Mouse (Mus musculus): ENCODE data around the gene Pgrmc1. TPM values are rescaled to one million over a fixed set of nuclear protein-coding genes. Genes with fewer than 3 reads are reported as not detected.
"Not testable (repeated sequence)": the region's sequence is repeated elsewhere in the genome, so short reads cannot be mapped to it uniquely, and the experiment has no call there.

The Pgrmc1 gene
- polyA plus RNA-seq, 1 experiment: 25.6 TPM

GRCm38 (mm10) chrX:36591120-36591519 is 6.9 kb upstream of the Pgrmc1 start:
- 67% methylated on average over 1 of the region's 1 CpGs for WGBS

GRCm38 (mm10) chrX:36591539-36591938 is 6.5 kb upstream of the Pgrmc1 start:
- H3K36me3 ChIP-seq (ENCODE audit: control insufficient read depth, insufficient read depth, low read length): no peaks in the 10 kb centered on the region
- H3K4me1 ChIP-seq (ENCODE audit: control insufficient read depth, insufficient read depth, insufficient read length): no peaks in the 10 kb centered on the region
- no peak overlapping the region for H3K4me3 ChIP-seq (ENCODE audit: extremely low read depth, insufficient read depth, insufficient read length)
- DNase-seq (ENCODE audit: low read depth in 1 of 2, low spot score in 2 of 2): no peak
- no peak for TF ChIP-seq CTCF (IDR thresholded peaks at IDR 0.05; ENCODE audit: extremely low read depth, insufficient read depth, insufficient read length, insufficient replicate concordance)
- TF ChIP-seq POLR2A (IDR thresholded peaks at IDR 0.05; ENCODE audit: low read depth, low read length): no peak
- WGBS: 72% methylated on average over 4 of the region's 4 CpGs
- no peak overlapping the region for H3K27ac ChIP-seq (ENCODE audit: insufficient read depth, low read length)
- H3K27me3 ChIP-seq (ENCODE audit: control insufficient read depth, insufficient read depth, low read length): no peaks in the 10 kb centered on the region

More at GRCm38 (mm10) chrX:36591120-36591519, 6.9 kb upstream of the Pgrmc1 start:
- H3K36me3 ChIP-seq (ENCODE audit: control insufficient read depth, insufficient read depth, low read length): no peaks in the 10 kb centered on the region
- no peaks in the 10 kb centered on the region for H3K4me1 ChIP-seq (ENCODE audit: control insufficient read depth, insufficient read depth, insufficient read length)
- H3K4me3 ChIP-seq (ENCODE audit: extremely low read depth, insufficient read depth, insufficient read length): no peak overlapping the region
- TF ChIP-seq CTCF (IDR thresholded peaks at IDR 0.05; ENCODE audit: extremely low read depth, insufficient read depth, insufficient read length, insufficient replicate concordance) (no peak), POLR2A (IDR thresholded peaks at IDR 0.05; ENCODE audit: low read depth, low read length) (no peak)
- H3K27ac ChIP-seq (ENCODE audit: insufficient read depth, low read length): no peak overlapping the region
- no peaks in the 10 kb centered on the region for H3K27me3 ChIP-seq (ENCODE audit: control insufficient read depth, insufficient read depth, low read length)
- no peak for DNase-seq (ENCODE audit: low read depth in 1 of 2, low spot score in 2 of 2)

- 83% methylated on average over 3 of the region's 3 CpGs for WGBS
Measured at GRCm38 (mm10) chrX:36595247-36595646, 2.8 kb upstream of the Pgrmc1 start.

GRCm38 (mm10) chrX:36596483-36597120 is 1.4 kb upstream of the Pgrmc1 start:
- WGBS: 82% methylated on average over 5 of the region's 5 CpGs
- H3K4me3 ChIP-seq (ENCODE audit: extremely low read depth, insufficient read depth, insufficient read length): not testable (repeated sequence)

More at GRCm38 (mm10) chrX:36595247-36595646, 2.8 kb upstream of the Pgrmc1 start:
- no peak for DNase-seq (ENCODE audit: low read depth in 1 of 2, low spot score in 2 of 2)
- Histone ChIP-seq H3K27me3 (ENCODE audit: control insufficient read depth, insufficient read depth, low read length) (no peaks in the 10 kb centered on the region), H3K4me1 (ENCODE audit: control insufficient read depth, insufficient read depth, insufficient read length) (peaks cover 3% of the 10 kb centered on the region; the same call in 1 of the 2 replicates), H3K4me3 (ENCODE audit: extremely low read depth, insufficient read depth, insufficient read length) (no peak overlapping the region), H3K27ac (ENCODE audit: insufficient read depth, low read length) (no peak overlapping the region), H3K36me3 (ENCODE audit: control insufficient read depth, insufficient read depth, low read length) (no peaks in the 10 kb centered on the region)
- TF ChIP-seq CTCF (IDR thresholded peaks at IDR 0.05; ENCODE audit: extremely low read depth, insufficient read depth, insufficient read length, insufficient replicate concordance) (no peak), POLR2A (IDR thresholded peaks at IDR 0.05; ENCODE audit: low read depth, low read length) (no peak)

GRCm38 (mm10) chrX:36598390-36598810 is 394 bp downstream of the Pgrmc1 start:
- H3K27ac ChIP-seq (ENCODE audit: insufficient read depth, low read length): peak overlapping the region; percentile 95
- WGBS: 28% methylated on average over 40 of the region's 41 CpGs

More at GRCm38 (mm10) chrX:36596483-36597120, 1.4 kb upstream of the Pgrmc1 start:
- H3K36me3 ChIP-seq (ENCODE audit: control insufficient read depth, insufficient read depth, low read length); H3K27ac ChIP-seq (ENCODE audit: insufficient read depth, low read length); DNase-seq (ENCODE audit: low read depth in 1 of 2, low spot score in 2 of 2); H3K27me3 ChIP-seq (ENCODE audit: control insufficient read depth, insufficient read depth, low read length); H3K4me1 ChIP-seq (ENCODE audit: control insufficient read depth, insufficient read depth, insufficient read length): not testable (repeated sequence)

GRCm38 (mm10) chrX:36598861-36599344 is 897 bp downstream of the Pgrmc1 start:
- Histone ChIP-seq H3K36me3 (ENCODE audit: control insufficient read depth, insufficient read depth, low read length) (0 out of 2 replicates have a peak, but pooled peaks cover under 1% of the 10 kb centered on the region), H3K4me3 (ENCODE audit: extremely low read depth, insufficient read depth, insufficient read length) (peak overlapping the region; percentile 89), H3K27ac (ENCODE audit: insufficient read depth, low read length) (no peak overlapping the region), H3K4me1 (ENCODE audit: control insufficient read depth, insufficient read depth, insufficient read length) (peaks cover 3% of the 10 kb centered on the region; the same call in 1 of the 2 replicates), H3K27me3 (ENCODE audit: control insufficient read depth, insufficient read depth, low read length) (no peaks in the 10 kb centered on the region)
- 35% methylated on average over 14 of the region's 14 CpGs for WGBS
- TF ChIP-seq POLR2A (IDR thresholded peaks at IDR 0.05; ENCODE audit: low read depth, low read length): no peak
- TF ChIP-seq CTCF (IDR thresholded peaks at IDR 0.05; ENCODE audit: extremely low read depth, insufficient read depth, insufficient read length, insufficient replicate concordance): no peak
- DNase-seq (ENCODE audit: low read depth in 1 of 2, low spot score in 2 of 2): no peak

More at GRCm38 (mm10) chrX:36598390-36598810, 394 bp downstream of the Pgrmc1 start:
- Histone ChIP-seq H3K4me3 (ENCODE audit: extremely low read depth, insufficient read depth, insufficient read length) (peak overlapping the region; percentile 89), H3K4me1 (ENCODE audit: control insufficient read depth, insufficient read depth, insufficient read length) (peaks cover 3% of the 10 kb centered on the region; the same call in 1 of the 2 replicates), H3K27me3 (ENCODE audit: control insufficient read depth, insufficient read depth, low read length) (no peaks in the 10 kb centered on the region), H3K36me3 (ENCODE audit: control insufficient read depth, insufficient read depth, low read length) (no peaks in the 10 kb centered on the region)
- no peak for TF ChIP-seq POLR2A (IDR thresholded peaks at IDR 0.05; ENCODE audit: low read depth, low read length)
- TF ChIP-seq CTCF (IDR thresholded peaks at IDR 0.05; ENCODE audit: extremely low read depth, insufficient read depth, insufficient read length, insufficient replicate concordance): no peak
- DNase-seq (ENCODE audit: low read depth in 1 of 2, low spot score in 2 of 2): no peak

GRCm38 (mm10) chrX:36599656-36600055 is 1.6 kb downstream of the Pgrmc1 start:
- 63% methylated on average over 3 of the region's 3 CpGs for WGBS

More at GRCm38 (mm10) chrX:36599656-36600055, 1.6 kb downstream of the Pgrmc1 start:
- peaks cover 3% of the 10 kb centered on the region; the same call in 1 of the 2 replicates for H3K4me1 ChIP-seq (ENCODE audit: control insufficient read depth, insufficient read depth, insufficient read length)
- no peaks in the 10 kb centered on the region for H3K27me3 ChIP-seq (ENCODE audit: control insufficient read depth, insufficient read depth, low read length)
- H3K36me3 ChIP-seq (ENCODE audit: control insufficient read depth, insufficient read depth, low read length): 0 out of 2 replicates have a peak, but pooled peaks cover 1% of the 10 kb centered on the region
- TF ChIP-seq CTCF (IDR thresholded peaks at IDR 0.05; ENCODE audit: extremely low read depth, insufficient read depth, insufficient read length, insufficient replicate concordance): no peak
- no peak for TF ChIP-seq POLR2A (IDR thresholded peaks at IDR 0.05; ENCODE audit: low read depth, low read length)
- H3K4me3 ChIP-seq (ENCODE audit: extremely low read depth, insufficient read depth, insufficient read length): no peak overlapping the region
- DNase-seq (ENCODE audit: low read depth in 1 of 2, low spot score in 2 of 2): no peak
- H3K27ac ChIP-seq (ENCODE audit: insufficient read depth, low read length): no peak overlapping the region
